Mouse (Mus musculus): ENCODE results near the gene Lmo3. TPM values are rescaled to one million over a fixed set of nuclear protein-coding genes. Genes with fewer than 3 reads are reported as not detected.

Lmo3 gene
- polyA plus RNA-seq, 1 experiment, result 0.31 TPM

GRCm38 (mm10) chr6:138427394-138427793 is 154.4 kb downstream of the Lmo3 start:
- H3K4me1 ChIP-seq (ENCODE audit: control insufficient read depth, insufficient read depth, low read length), result no peaks in the 10 kb centered on the region
- TF ChIP-seq POLR2A (IDR thresholded peaks at IDR 0.05; ENCODE audit: borderline replicate concordance, extremely low read depth, low read depth, low read length) (no peak), CTCF (IDR thresholded peaks at IDR 0.05; ENCODE audit: insufficient read depth, low read length) (no peak)
- no peak for DNase-seq
- no peak overlapping the region for H3K4me3 ChIP-seq (replicated peaks; ENCODE audit: extremely low read depth, low read depth, low read length)
- WGBS, result 31% methylated on average over 6 of the region's 6 CpGs

GRCm38 (mm10) chr6:138426894-138427293 is 154.9 kb downstream of the Lmo3 start:
- DNase-seq, result no peak
- Histone ChIP-seq H3K4me3 (replicated peaks; ENCODE audit: extremely low read depth, low read depth, low read length) (no peak overlapping the region), H3K4me1 (ENCODE audit: control insufficient read depth, insufficient read depth, low read length) (no peaks in the 10 kb centered on the region)
- TF ChIP-seq CTCF (IDR thresholded peaks at IDR 0.05; ENCODE audit: insufficient read depth, low read length) (no peak), POLR2A (IDR thresholded peaks at IDR 0.05; ENCODE audit: borderline replicate concordance, extremely low read depth, low read depth, low read length) (no peak)
- 60% methylated on average over 3 of the region's 3 CpGs for WGBS

GRCm38 (mm10) chr6:138424514-138425225 is 157.1 kb downstream of the Lmo3 start:
- TF ChIP-seq CTCF (IDR thresholded peaks at IDR 0.05; ENCODE audit: insufficient read depth, low read length) (no peak), POLR2A (IDR thresholded peaks at IDR 0.05; ENCODE audit: borderline replicate concordance, extremely low read depth, low read depth, low read length) (no peak)
- Histone ChIP-seq H3K4me3 (replicated peaks; ENCODE audit: extremely low read depth, low read depth, low read length) (no peak overlapping the region), H3K4me1 (ENCODE audit: control insufficient read depth, insufficient read depth, low read length) (no peaks in the 10 kb centered on the region)
- WGBS, result 63% methylated on average over 9 of the region's 9 CpGs
- DNase-seq, result no peak

- Histone ChIP-seq H3K4me1 (ENCODE audit: control insufficient read depth, insufficient read depth, low read length) (no peaks in the 10 kb centered on the region), H3K4me3 (replicated peaks; ENCODE audit: extremely low read depth, low read depth, low read length) (no peak overlapping the region)
- DNase-seq, result no peak
- TF ChIP-seq CTCF (IDR thresholded peaks at IDR 0.05; ENCODE audit: insufficient read depth, low read length) (no peak), POLR2A (IDR thresholded peaks at IDR 0.05; ENCODE audit: borderline replicate concordance, extremely low read depth, low read depth, low read length) (no peak)
- WGBS, result 1% methylated on average over 15 of the region's 16 CpGs
These were observed 159.0 kb downstream of the Lmo3 start for GRCm38 (mm10) chr6:138422671-138423321.

- TF ChIP-seq CTCF (IDR thresholded peaks at IDR 0.05; ENCODE audit: insufficient read depth, low read length), result no peak
- TF ChIP-seq POLR2A (IDR thresholded peaks at IDR 0.05; ENCODE audit: borderline replicate concordance, extremely low read depth, low read depth, low read length), result no peak
- Histone ChIP-seq H3K4me3 (replicated peaks; ENCODE audit: extremely low read depth, low read depth, low read length) (no peak overlapping the region), H3K4me1 (ENCODE audit: control insufficient read depth, insufficient read depth, low read length) (no peaks in the 10 kb centered on the region)
- no peak for DNase-seq
- WGBS, result 3% methylated on average over 24 of the region's 24 CpGs
These were observed 159.7 kb downstream of the Lmo3 start for GRCm38 (mm10) chr6:138421931-138422531.

GRCm38 (mm10) chr6:138421191-138421613 is 160.6 kb downstream of the Lmo3 start:
- 8% methylated on average over 14 of the region's 14 CpGs for WGBS
- DNase-seq, result no peak
- H3K4me1 ChIP-seq (ENCODE audit: control insufficient read depth, insufficient read depth, low read length), result no peaks in the 10 kb centered on the region
- TF ChIP-seq POLR2A (IDR thresholded peaks at IDR 0.05; ENCODE audit: borderline replicate concordance, extremely low read depth, low read depth, low read length), result no peak
- H3K4me3 ChIP-seq (replicated peaks; ENCODE audit: extremely low read depth, low read depth, low read length), result no peak overlapping the region

- TF ChIP-seq POLR2A (IDR thresholded peaks at IDR 0.05; ENCODE audit: borderline replicate concordance, extremely low read depth, low read depth, low read length), result no peak
- TF ChIP-seq CTCF (IDR thresholded peaks at IDR 0.05; ENCODE audit: insufficient read depth, low read length), result no peak
- Histone ChIP-seq H3K4me1 (ENCODE audit: control insufficient read depth, insufficient read depth, low read length) (no peaks in the 10 kb centered on the region), H3K4me3 (replicated peaks; ENCODE audit: extremely low read depth, low read depth, low read length) (no peak overlapping the region)
- no peak for DNase-seq
- WGBS, result 17% methylated on average over 3 of the region's 3 CpGs
These were observed 161.3 kb downstream of the Lmo3 start for GRCm38 (mm10) chr6:138420536-138420891.

- DNase-seq, result no peak
- 58% methylated on average over 8 of the region's 8 CpGs for WGBS
- no peaks in the 10 kb centered on the region for H3K4me1 ChIP-seq (ENCODE audit: control insufficient read depth, insufficient read depth, low read length)
- H3K4me3 ChIP-seq (replicated peaks; ENCODE audit: extremely low read depth, low read depth, low read length), result no peak overlapping the region
- no peak for TF ChIP-seq CTCF (IDR thresholded peaks at IDR 0.05; ENCODE audit: insufficient read depth, low read length)
- no peak for TF ChIP-seq POLR2A (IDR thresholded peaks at IDR 0.05; ENCODE audit: borderline replicate concordance, extremely low read depth, low read depth, low read length)
These were observed 161.8 kb downstream of the Lmo3 start for GRCm38 (mm10) chr6:138419871-138420535.

GRCm38 (mm10) chr6:138412075-138412474 is 169.7 kb downstream of the Lmo3 start:
- no peak for DNase-seq
- TF ChIP-seq CTCF (IDR thresholded peaks at IDR 0.05; ENCODE audit: insufficient read depth, low read length) (no peak), POLR2A (IDR thresholded peaks at IDR 0.05; ENCODE audit: borderline replicate concordance, extremely low read depth, low read depth, low read length) (no peak)
- Histone ChIP-seq H3K4me3 (replicated peaks; ENCODE audit: extremely low read depth, low read depth, low read length) (no peak overlapping the region), H3K4me1 (ENCODE audit: control insufficient read depth, insufficient read depth, low read length) (no peaks in the 10 kb centered on the region)
- 81% methylated on average over 3 of the region's 3 CpGs for WGBS
